Mouse (Mus musculus) CD4-positive helper T cell, adult 2 months (primary cell): ENCODE measurements around the gene Des.

Experiments
- DNase-seq: peaks from one replicate; pipeline ENCODE4 v3.0.0-alpha.2; 2012; ENCODE audit warnings: low read depth, missing footprints, low spot score

Gene Des

GRCm38 (mm10) chr1:75384470-75385141 lies 24.5 kb downstream of the Des start:
- no peak for DNase-seq

GRCm38 (mm10) chr1:75385142-75385730 lies 25.1 kb downstream of the Des start:
- no peak for DNase-seq

GRCm38 (mm10) chr1:75386149-75386548 lies 26.0 kb downstream of the Des start:
- DNase-seq = no peak

- DNase-seq = no peak
These were observed 27.4 kb downstream of the Des start for GRCm38 (mm10) chr1:75387469-75387928.

DNA sequence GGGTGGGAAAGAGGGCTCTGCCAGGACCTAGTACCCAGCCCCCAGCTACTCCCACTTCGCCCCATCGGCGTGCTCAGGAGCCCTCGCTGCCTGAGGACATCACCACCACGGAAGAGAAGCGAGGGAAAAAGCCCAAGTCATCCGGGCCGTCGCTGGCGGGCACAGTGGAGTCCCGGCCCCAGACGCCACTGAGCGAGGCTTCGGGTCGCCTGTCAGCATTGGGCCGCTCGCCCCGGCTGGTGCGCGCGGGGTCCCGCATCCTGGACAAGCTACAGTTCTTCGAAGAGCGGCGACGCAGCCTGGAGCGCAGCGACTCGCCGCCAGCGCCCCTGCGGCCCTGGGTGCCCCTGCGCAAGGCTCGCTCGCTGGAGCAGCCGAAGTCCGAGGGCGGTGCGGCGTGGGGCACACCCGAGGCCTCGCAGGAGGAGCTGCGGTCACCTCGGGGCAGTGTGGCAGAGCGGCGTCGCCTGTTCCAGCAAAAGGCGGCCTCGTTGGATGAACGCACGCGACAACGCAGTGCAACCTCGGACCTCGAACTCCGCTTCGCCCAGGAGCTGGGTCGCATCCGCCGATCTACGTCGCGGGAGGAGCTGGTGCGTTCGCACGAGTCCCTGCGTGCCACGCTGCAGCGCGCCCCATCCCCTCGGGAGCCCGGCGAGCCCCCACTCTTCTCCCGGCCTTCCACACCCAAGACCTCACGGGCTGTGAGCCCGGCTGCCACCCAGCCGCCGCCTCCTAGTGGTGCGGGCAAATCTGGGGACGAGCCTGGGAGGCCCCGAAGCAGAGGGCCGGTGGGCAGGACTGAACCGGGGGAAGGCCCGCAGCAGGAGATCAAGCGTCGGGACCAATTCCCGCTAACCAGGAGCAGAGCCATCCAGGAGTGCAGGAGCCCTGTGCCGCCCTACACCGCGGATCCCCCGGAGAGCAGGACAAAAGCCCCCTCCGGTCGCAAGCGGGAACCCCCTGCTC lies 28.1 kb downstream of the Des start:
- DNase-seq = no peak

DNA sequence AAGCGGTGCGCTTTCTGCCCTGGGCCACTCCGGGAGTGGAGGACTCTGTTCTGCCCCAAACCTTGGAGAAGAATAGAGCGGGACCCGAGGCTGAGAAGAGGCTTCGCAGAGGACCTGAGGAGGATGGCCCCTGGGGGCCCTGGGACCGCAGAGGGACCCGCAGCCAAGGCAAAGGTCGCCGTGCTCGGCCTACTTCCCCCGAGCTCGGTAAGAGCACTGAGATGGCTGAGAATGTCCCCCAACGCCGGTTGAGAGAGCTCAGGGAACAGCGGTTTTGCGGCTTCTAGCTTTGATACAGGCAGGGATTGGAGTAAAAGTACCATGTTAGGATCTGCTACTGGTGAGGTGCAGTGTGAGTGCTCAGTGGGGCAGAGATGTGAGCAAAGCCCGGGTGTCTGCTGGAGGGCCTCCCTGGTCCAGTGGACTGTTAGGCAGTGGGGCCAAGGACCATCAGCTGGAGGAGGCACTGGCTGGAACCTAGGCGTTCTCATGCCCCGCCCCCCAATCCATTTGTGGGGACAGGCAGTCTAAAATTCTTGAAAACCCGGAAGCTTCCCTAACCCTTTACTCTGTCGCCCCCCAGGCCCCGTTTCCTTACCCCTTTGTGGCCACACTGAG lies 28.9 kb downstream of the Des start:
- no peak for DNase-seq

DNA sequence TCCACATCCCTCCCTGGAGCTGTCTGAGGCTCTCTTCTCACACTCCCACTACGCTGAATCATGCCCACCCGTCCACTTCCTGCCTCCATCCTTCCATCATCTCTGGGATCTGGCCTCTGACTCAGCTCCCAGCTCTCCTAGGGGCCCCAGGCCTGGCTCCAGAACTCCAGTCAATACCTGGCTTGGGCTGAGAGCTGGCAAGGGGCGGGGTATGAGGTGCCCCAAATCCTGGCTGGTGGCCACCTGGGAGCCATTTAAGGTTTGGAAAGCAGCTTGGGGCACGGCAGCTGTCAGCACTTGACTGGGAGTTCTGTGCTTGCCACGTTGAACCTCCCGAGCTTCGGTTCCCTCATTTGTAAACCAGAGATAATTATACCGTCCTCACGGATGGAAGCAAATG lies 33.0 kb downstream of the Des start:
- no peak for DNase-seq

DNA sequence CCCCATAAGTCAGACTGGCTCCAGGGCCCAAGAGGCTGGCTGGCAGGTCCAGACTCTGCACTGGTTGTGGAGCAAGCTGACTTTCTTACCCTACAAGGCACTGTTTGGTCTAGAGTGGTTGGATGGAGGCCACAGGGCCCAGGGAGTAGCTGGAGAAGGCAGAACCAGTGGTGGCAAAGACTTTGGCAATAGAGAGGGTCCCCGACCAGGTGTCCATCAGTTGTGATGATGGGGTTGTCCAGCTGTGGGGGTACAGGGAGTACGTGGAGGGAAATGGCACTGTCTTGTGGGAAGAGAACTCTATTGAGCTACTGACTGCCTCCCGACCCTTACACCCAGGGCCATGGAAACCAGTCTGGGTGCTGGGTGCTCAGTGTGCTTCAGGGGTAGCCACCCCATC lies 33.7 kb downstream of the Des start:
- no peak for DNase-seq

GRCm38 (mm10) chr1:75398761-75399402 lies 38.8 kb downstream of the Des start:
- DNase-seq = peak; percentile 42

GRCm38 (mm10) chr1:75399755-75400492 lies 39.8 kb downstream of the Des start:
- DNase-seq = no peak

DNA sequence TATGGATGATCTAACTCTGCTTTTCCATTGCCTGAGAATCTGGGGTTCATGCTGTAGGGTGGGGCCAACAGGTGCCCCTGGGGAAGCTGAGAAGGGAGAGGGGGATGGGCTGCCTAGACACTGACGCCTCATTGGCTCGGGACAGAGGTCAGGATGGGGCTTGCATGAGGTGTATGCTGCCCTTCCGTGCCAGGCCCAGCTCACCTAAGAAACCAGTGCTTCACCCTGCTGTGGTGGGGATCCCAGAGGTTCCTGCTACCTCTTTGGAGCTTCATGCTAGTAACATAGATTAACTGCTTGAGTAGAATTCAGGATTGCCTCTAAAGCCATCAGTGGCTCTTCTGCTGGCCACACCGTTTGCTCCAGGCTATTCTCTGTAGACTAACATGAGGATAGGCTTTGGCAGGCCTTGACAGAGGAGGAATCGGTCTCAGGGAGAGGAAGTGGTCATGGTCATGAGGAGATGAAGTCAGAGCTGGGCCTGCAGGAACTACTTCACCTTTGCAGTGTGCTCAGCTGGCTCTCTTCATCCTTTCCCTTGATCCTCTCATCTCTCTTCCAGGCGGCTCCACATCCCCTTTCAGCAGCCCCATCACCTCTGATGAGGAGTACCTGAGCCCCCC lies 40.5 kb downstream of the Des start:
- DNase-seq = no peak

DNA sequence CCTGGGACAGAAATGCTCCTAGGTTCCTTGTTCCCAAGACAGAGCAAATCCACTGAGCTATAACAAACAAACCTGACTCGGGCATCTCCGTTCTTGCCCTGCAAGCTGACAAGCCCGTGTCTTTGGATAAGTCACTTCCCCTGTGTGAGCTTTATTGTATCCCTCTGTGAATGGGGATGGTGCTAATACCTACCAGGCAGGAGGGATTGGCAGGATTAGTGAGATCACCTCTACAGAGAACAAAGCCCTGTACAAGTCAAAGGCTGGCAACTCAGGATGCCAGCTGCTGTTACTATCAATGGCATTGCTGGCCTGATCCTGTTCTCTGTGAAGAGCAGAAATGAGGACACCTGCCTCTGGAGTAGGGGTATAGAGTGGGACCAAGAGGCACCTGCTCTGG lies 45.4 kb downstream of the Des start:
- DNase-seq = no peak

DNA sequence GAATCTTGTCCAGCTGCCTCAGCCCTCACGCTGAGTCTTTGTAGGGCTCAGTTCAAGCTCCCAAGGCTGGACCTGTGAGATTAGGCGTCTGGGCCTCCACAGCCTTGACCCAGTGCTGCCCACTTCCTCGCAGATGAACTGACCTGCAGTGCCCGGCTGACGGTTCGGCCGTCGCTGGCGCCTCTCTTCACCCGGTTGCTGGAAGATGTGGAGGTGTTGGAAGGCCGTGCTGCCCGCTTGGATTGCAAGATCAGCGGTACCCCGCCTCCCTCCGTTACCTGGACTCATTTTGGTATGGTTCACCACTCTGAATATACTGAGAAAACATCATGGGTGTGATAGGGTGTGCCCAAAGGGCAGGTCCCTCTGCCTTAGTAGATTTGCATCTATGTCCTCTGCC lies 46.0 kb downstream of the Des start:
- no peak for DNase-seq

DNA sequence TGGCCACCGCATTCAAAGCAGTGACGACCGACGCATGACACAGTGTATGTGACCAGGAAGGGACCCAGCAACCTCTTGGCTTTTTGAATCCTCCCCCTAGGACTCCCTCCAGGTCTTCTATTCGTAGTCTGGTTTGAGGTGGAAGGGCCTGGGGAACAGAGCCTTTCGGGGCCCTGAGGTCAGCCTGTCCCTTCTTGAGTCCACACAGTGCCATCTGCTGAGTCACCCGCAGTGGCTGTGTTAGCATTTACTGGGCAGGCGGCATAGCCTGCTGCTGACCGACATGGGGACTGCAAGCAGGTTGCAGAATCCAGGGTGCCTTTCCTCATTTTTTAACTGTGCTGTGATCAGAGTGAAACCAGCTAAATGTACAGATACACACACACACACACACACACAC lies 46.9 kb downstream of the Des start:
- no peak for DNase-seq

- DNase-seq = no peak
These were observed 48.1 kb downstream of the Des start for GRCm38 (mm10) chr1:75408210-75408609.

DNA sequence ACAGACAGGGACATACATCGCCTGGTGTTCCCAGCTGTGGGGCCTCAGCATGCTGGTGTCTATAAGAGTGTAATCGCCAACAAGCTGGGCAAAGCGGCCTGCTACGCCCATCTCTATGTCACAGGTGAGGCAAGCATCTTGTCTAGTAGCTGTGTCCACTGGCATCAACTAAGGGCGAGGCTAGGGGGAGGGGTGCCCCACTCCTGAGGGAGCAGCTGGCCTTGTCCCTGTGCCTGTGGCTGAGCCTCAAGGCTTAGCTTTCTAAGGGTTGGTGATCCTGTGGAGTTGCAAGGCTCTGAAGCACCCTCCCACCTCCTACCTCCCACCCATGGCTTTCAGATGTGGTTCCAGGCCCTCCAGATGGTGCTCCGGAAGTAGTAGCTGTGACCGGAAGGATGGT lies 49.8 kb downstream of the Des start:
- DNase-seq = no peak

- DNase-seq = no peak
These were observed 52.1 kb downstream of the Des start for GRCm38 (mm10) chr1:75412196-75412595.

GRCm38 (mm10) chr1:75413749-75414148 lies 53.6 kb downstream of the Des start:
- DNase-seq = peak; percentile 18
